Mouse (Mus musculus) embryonic facial prominence, embryonic 11.5 days (tissue): ENCODE measurements at regions not wholly inside any gene's neighbourhood (a gene's known extent, or its start where the extent isn't known, plus 50 kb on each side); places are given as distances from the start of the nearest gene placed in this dataset.
"Not testable (repeated sequence)": the region's sequence is repeated elsewhere in the genome, so short reads cannot be mapped to it uniquely, and the experiment has no call there.

ENCODE experiments used
- ATAC-seq: fragments of 200-750 bp; cut with Nextera tagmentation; replicated peaks from 2 replicates; pipeline ENCODE4 v1.8.0; 2017; ENCODE audit warnings: low read depth; ENCODE audit not compliant: insufficient number of reproducible peaks, low FRiP score, low TSS enrichment
- DNase-seq: peaks from one replicate; pipeline ENCODE4 v3.0.0-alpha.2; 2015; ENCODE audit warnings: low spot score
- H3K27ac ChIP-seq: fragments of 300-500 bp; sonication (generic); replicated peaks from 2 replicates; pipeline ENCODE4 v1.5.1; 2014; ENCODE audit warnings: mild to moderate bottlenecking, low read depth, low read length, control low read depth
- H3K27me3 ChIP-seq: fragments of 300-500 bp; sonication (generic); 2 replicates; pipeline ENCODE4 v1.6.1; 2014; ENCODE audit warnings: mild to moderate bottlenecking, low read length, moderate library complexity, mixed read lengths; ENCODE audit not compliant: control insufficient read depth, insufficient read depth
- H3K36me3 ChIP-seq: fragments of 300-500 bp; sonication (generic); replicated peaks from 2 replicates; pipeline ENCODE4 v1.6.1; 2014; ENCODE audit warnings: low read depth, mild to moderate bottlenecking, low read length, moderate library complexity, mixed read lengths; ENCODE audit not compliant: control insufficient read depth, insufficient read depth
- H3K4me1 ChIP-seq: fragments of 300-500 bp; sonication (generic); 2 replicates; pipeline ENCODE4 v1.6.1; 2014; ENCODE audit warnings: low read length, mixed read lengths; ENCODE audit not compliant: control insufficient read depth, insufficient read depth
- H3K4me2 ChIP-seq: fragments of 300-500 bp; sonication (generic); 2 replicates; pipeline ENCODE4 v1.6.1; 2014; ENCODE audit warnings: low read depth, mild to moderate bottlenecking, control low read depth, low read length, moderate library complexity
- H3K4me3 ChIP-seq: fragments of 300-500 bp; sonication (generic); 2 replicates; pipeline ENCODE4 v1.5.1; 2014; ENCODE audit warnings: low read depth, low read length, control low read depth
- H3K9ac ChIP-seq: fragments of 300-500 bp; sonication (generic); replicated peaks from 2 replicates; pipeline ENCODE4 v1.6.1; 2014; ENCODE audit warnings: mild to moderate bottlenecking, control low read depth, low read length
- H3K9me3 ChIP-seq: fragments of 300-500 bp; sonication (generic); replicated peaks from 2 replicates; pipeline ENCODE4 v1.6.1; 2016; ENCODE audit warnings: mild to moderate bottlenecking, low read length, inconsistent platforms, mixed read lengths; ENCODE audit not compliant: control insufficient read depth
- WGBS: fragments of 180-500 bp; shearing (Covaris S2); extraction: QIAGEN DNeasy Blood & Tissue Kit; methylation state at CpG from one replicate; pipeline ENCODE4 v1.1.7; 2014; 5-methylcytosine and 5-hydroxymethylcytosine counted together

DNA sequence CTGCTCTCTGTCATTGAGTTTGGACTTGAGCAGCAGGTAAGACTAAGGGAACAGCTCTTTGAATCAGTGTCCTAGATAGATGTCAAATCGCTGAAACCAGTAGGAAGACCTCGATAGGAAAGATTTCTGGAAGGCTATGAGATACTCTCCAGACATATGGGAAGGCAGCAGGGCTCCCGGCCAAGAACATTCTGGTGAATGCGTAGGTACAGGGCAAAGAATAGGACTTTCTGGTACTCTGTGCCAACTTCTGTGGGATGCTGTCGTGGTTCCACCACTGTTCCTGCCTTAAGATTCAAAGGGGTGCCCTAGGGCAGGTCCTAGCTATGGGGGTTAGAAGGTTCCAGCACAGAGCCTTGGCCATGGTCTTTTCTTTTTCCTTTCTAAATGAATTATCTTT, 138.5 kb upstream of the Bcor start:
- Histone ChIP-seq H3K27me3 (no peaks in the 10 kb centered on the region), H3K4me2 (no peak overlapping the region), H3K36me3 (no peaks in the 10 kb centered on the region), H3K9me3 (no peaks in the 10 kb centered on the region), H3K4me1 (no peaks in the 10 kb centered on the region), H3K9ac (no peak overlapping the region), H3K4me3 (no peak overlapping the region), H3K27ac (no peak overlapping the region)
- 90% methylated on average over 5 of the region's 5 CpGs for WGBS
- ATAC-seq (no peak), DNase-seq (no peak)

DNA sequence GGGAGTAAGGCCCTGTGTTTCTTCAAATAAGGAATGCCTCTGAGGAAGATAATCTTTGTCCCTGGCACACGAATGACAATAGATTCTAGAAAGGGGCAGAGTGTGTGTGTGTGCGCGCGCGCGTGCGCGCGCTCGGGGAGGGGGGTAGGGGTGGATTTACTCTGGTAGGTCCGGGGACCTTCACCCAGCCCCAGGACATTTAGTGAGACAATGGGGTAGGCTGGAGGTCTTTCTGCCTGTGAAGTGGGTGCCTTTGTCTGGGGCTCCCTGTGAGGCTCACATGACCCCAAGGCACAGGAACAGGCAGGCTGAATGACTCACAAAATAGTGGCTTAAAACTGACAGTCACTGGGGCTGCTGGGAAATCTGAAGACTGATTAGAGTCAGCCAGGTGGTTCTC, 139.1 kb upstream of the Bcor start:
- H3K4me3 ChIP-seq, result no peak overlapping the region
- no peaks in the 10 kb centered on the region for H3K9me3 ChIP-seq
- no peak overlapping the region for H3K27ac ChIP-seq
- H3K36me3 ChIP-seq, result no peaks in the 10 kb centered on the region
- H3K9ac ChIP-seq, result no peak overlapping the region
- DNase-seq (no peak), ATAC-seq (no peak)
- H3K4me1 ChIP-seq, result no peaks in the 10 kb centered on the region
- 81% methylated on average over 11 of the region's 11 CpGs for WGBS
- no peak overlapping the region for H3K4me2 ChIP-seq
- no peaks in the 10 kb centered on the region for H3K27me3 ChIP-seq

DNA sequence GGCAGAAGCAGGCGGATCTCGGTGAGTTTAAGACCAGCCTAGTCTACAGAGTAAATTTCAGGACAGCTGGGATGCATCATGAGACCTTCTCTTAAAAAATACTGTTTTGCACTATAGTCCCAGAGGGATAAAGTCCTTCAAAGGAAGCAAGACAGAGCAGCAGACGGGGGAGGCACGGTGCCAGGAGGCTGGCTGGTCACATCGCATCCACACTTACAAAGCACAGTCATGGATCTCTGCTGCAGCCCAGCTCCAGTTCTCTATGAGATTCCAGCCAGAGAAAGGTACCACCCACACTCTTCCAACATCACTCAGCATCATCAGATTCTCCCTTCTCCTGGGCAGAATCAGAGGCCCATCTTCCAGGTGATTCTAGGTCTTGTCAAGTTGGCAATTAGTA, 144.5 kb upstream of the Bcor start:
- H3K27ac ChIP-seq, result no peak overlapping the region
- H3K4me2 ChIP-seq, result no peak overlapping the region
- DNase-seq (no peak), ATAC-seq (no peak)
- H3K9me3 ChIP-seq, result no peaks in the 10 kb centered on the region
- no peak overlapping the region for H3K4me3 ChIP-seq
- no peaks in the 10 kb centered on the region for H3K4me1 ChIP-seq
- WGBS, result 79% methylated on average over 5 of the region's 5 CpGs
- no peak overlapping the region for H3K9ac ChIP-seq
- H3K36me3 ChIP-seq, result no peaks in the 10 kb centered on the region
- H3K27me3 ChIP-seq, result no peaks in the 10 kb centered on the region

DNA sequence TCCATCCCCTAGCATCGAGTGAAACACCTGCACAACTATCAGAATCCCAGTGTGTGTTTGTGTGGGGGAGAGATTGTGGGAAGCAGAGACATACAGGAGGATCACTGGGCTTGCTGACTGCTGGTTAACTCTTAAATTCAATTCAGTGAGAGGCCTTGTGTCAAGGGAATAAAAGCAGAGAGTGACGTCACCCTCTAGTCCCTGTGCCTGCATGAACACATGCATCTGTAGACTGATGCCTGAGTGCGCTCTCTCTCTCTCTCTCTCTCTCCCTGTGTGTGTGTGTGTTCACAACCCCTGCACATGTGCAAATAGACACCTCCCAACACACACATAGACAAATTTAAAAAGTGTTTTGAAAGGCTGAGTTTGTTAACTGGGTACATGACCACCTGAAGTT, 146.8 kb upstream of the Bcor start:
- Histone ChIP-seq H3K9ac (no peak overlapping the region), H3K27me3 (no peaks in the 10 kb centered on the region), H3K4me2 (no peak overlapping the region), H3K4me1 (no peaks in the 10 kb centered on the region), H3K27ac (no peak overlapping the region), H3K36me3 (no peaks in the 10 kb centered on the region), H3K9me3 (no peaks in the 10 kb centered on the region), H3K4me3 (no peak overlapping the region)
- no peak for DNase-seq
- ATAC-seq, result no peak
- WGBS, result 75% methylated on average over 3 of the region's 3 CpGs

DNA sequence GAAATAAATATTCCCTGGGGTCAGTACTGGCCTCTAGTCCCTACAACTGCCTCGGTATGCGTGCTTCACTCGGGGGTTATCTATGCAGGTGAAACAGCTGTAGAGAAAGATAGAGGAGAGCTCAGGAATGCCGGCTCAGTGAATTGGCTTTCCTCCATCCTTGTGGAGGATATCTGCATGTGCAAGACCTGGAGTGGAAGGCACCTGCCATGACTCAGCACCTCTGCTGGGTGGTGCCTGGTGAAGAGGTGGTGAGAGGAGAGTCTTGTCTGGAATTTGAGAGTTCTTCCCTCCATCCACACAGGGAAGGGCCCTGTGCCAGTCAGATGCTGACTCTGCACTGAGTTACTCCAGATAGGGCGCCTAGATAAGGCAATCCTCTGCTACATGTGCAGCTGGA, 152.4 kb upstream of the Bcor start:
- Histone ChIP-seq H3K4me2 (no peak overlapping the region), H3K27ac (no peak overlapping the region), H3K4me1 (no peaks in the 10 kb centered on the region), H3K27me3 (no peaks in the 10 kb centered on the region), H3K9ac (no peak overlapping the region), H3K4me3 (no peak overlapping the region), H3K36me3 (no peaks in the 10 kb centered on the region), H3K9me3 (no peaks in the 10 kb centered on the region)
- DNase-seq, result no peak
- 74% methylated on average over 5 of the region's 5 CpGs for WGBS
- ATAC-seq, result no peak

DNA sequence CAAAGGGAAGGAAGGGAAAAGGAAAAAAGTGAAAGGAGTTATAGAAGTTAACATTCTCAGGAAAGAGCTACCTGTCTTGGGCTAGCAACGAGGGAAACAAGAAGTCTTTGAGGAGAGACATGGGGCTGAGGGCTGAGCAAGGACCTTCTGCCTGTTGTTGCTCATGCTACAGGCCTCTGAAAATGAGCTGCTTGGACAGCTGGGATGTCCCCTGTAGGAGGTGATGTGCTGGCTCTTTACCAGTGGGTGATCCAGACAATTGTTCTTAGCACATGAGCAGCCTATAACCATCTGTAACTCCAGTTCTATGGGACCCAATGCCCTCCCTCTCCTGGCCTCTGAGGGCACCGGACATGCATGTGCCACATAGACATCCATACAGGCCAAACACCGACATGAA, 155.5 kb upstream of the Bcor start:
- DNase-seq, result no peak
- no peaks in the 10 kb centered on the region for H3K4me1 ChIP-seq
- no peak overlapping the region for H3K4me2 ChIP-seq
- 84% methylated on average over 3 of the region's 3 CpGs for WGBS
- no peaks in the 10 kb centered on the region for H3K9me3 ChIP-seq
- no peaks in the 10 kb centered on the region for H3K27me3 ChIP-seq
- H3K9ac ChIP-seq, result no peak overlapping the region
- H3K36me3 ChIP-seq, result no peaks in the 10 kb centered on the region
- no peak for ATAC-seq
- no peak overlapping the region for H3K4me3 ChIP-seq
- no peak overlapping the region for H3K27ac ChIP-seq

DNA sequence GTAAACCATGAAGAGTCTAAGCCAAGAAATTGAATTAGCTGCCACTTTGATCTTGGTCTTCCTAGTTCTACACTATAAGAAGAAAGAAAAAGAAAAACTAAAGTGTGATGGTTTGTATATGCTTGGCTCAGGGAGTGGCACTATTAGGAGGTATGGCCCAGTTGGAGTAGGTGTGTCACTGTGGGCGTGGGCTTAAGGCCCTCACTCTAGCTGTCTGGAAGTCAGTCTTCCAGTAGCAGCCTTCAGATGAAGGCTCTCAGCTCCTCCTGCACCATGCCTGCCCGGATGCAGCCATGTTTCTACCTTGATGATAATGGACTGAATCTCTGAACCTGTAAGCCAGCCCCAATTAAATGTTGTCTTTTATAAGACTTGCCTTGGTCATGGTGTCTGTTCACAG, 157.3 kb upstream of the Bcor start:
- not testable (repeated sequence) for H3K36me3 ChIP-seq, H3K4me2 ChIP-seq, DNase-seq, H3K9me3 ChIP-seq, H3K27me3 ChIP-seq, H3K4me1 ChIP-seq, ATAC-seq, H3K27ac ChIP-seq, H3K4me3 ChIP-seq, H3K9ac ChIP-seq
- 88% methylated on average over 2 of the region's 2 CpGs for WGBS

DNA sequence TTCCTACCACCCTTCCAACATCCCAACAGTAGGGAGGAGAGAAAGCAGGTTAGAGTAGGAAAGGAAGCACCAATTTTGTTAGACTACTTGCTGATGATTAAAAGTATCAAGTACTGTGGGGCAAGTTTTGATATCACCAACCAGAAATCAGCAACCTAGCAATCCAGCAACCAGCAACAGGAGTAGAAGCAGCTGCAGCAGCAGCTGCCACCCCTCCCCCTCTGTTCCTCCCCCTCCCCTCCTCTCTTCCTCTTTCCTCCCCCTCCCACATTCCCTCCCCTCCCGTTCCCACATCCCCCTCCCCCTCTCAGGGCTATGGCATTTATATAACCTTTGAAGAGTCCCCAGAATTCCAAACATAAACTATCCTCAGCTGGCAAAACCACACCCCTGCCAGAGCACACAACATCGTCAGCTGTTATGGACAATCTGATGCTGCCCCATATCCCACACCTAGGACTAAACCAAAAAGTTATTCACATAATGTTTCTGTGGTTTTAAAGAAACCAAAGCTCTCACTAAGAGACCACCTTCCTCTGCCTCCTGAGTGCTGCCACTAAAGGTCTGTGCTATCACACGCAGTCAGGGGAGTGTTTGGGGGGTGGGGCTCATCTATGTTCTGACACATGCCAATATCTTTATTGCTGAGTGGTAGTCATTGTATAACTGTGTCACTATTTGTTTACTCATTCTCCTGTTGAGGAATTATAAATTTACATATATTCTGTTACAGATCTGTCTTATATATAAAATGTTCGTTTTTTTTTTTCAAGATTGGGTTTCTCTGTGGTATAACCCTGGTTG, 158.9 kb upstream of the Bcor start:
- H3K4me1 ChIP-seq, result no peaks in the 10 kb centered on the region
- H3K4me2 ChIP-seq, result no peak overlapping the region
- H3K4me3 ChIP-seq, result no peak overlapping the region
- DNase-seq (peak; percentile 31), ATAC-seq (no peak)
- WGBS, result 63% methylated on average over 3 of the region's 4 CpGs
- H3K27ac ChIP-seq, result no peak overlapping the region
- H3K9me3 ChIP-seq, result no peaks in the 10 kb centered on the region
- no peaks in the 10 kb centered on the region for H3K36me3 ChIP-seq
- no peaks in the 10 kb centered on the region for H3K27me3 ChIP-seq
- no peak overlapping the region for H3K9ac ChIP-seq
